Mouse (Mus musculus) stomach, postnatal 0 days (tissue): ENCODE measurements around the gene Ahr.

Experiments used
- CTCF ChIP-seq: IDR thresholded peaks from 2 replicates; pipeline ENCODE4 v1.5.1; 2016; ENCODE audit warnings: antibody characterized with exemption, low read depth, mild to moderate bottlenecking, moderate library complexity
- EP300 ChIP-seq: optimal IDR thresholded peaks from 2 replicates; pipeline ENCODE3; 2016; ENCODE audit warnings: antibody characterized with exemption

- TF ChIP-seq CTCF (no peak), EP300 (no peak)
Observed at GRCm38 (mm10) chr12:35533748-35534113, 1.1 kb downstream of the Ahr start.
